Mouse (Mus musculus) embryonic stem cell, embryonic (primary cell): ENCODE results near the gene Sphk2.

Source experiments
- CTCF ChIA-PET, 4 experiments: fragments of 300-600 bp in 2 of 4; fragments of 350-600 bp in 2 of 4; sonication (Branson Sonifier 250); formaldehyde crosslinking; loops; one replicate each; lab custom pipeline; 2022; ENCODE audit warnings: inconsistent platforms in 2 of 4; lab: Charles Lee
- POLR2A ChIA-PET, 4 experiments: fragments of 300-600 bp in 2 of 4; fragments of 350-600 bp in 2 of 4; sonication (Branson Sonifier 250); formaldehyde crosslinking; loops; one replicate each; lab custom pipeline; 2022; ENCODE audit warnings: antibody characterized with exemption in 4 of 4, inconsistent platforms in 1 of 4; lab: Charles Lee

Sphk2 gene

GRCm38 (mm10) chr7:45719738-45720412 is 2.1 kb upstream of the Sphk2 start:
- ChIA-PET CTCF (interaction anchor here (0.6 to 3.4 kb wide), 25 partner anchors 9 to 203 kb away, joined by 3 to 19 read pairs (median 5); partner anchors contain the start of genes Cyth2 (in 1 of the 4), Kdelr1 (in 1 of the 4) and Ntn5 (in 1 of the 4)), POLR2A (interaction anchor here (0.6 to 18.3 kb wide), 81 partner anchors 8 to 658 kb away, joined by 3 to 640 read pairs (median 5); partner anchors contain the start of genes Dbp (in 4 of the 4), Cyth2 (in 3 of the 4), Ftl1 (in 3 of the 4) and Kdelr1 (in 3 of the 4))

- ChIA-PET POLR2A (interaction anchor here (0.7 to 18.3 kb wide), 91 partner anchors 9 to 323 kb away, joined by 3 to 640 read pairs (median 8); partner anchors contain the start of genes Dbp (in 4 of the 4), Cyth2 (in 3 of the 4), Ntn5 (in 3 of the 4) and Car11 (in 2 of the 4)), CTCF (interaction anchor here in 2 of 4 experiments (1.1 to 3.4 kb wide), 5 partner anchors 10 to 68 kb away, joined by 3 to 19 read pairs (median 6); no protein-coding TSS in a partner anchor)
These were observed 1.4 kb upstream of the Sphk2 start for GRCm38 (mm10) chr7:45719180-45719579.

GRCm38 (mm10) chr7:45718331-45718730 is 529 bp upstream of the Sphk2 start:
- POLR2A ChIA-PET: interaction anchor here (0.6 to 18.3 kb wide), 165 partner anchors 9 to 1285 kb away, joined by 3 to 640 read pairs (median 6); partner anchors contain the start of genes Cyth2 (in 4 of the 4), Dbp (in 4 of the 4), Ccdc114 (in 3 of the 4) and Ftl1 (in 3 of the 4)
- CTCF ChIA-PET: interaction anchor here in 3 of 4 experiments (0.6 to 3.4 kb wide), 9 partner anchors 9 to 262 kb away, joined by 3 to 19 read pairs (median 4); partner anchors contain the start of gene Ntn5 (in 1 of the 3)

GRCm38 (mm10) chr7:45716952-45717917 is 567 bp downstream of the Sphk2 start:
- CTCF ChIA-PET: interaction anchor here in 3 of 4 experiments (0.6 to 2.0 kb wide), 11 partner anchors 9 to 1203 kb away, joined by 3 to 10 read pairs (median 4); partner anchors contain the start of genes Lmtk3 (in 1 of the 3) and Ntn5 (in 1 of the 3)
- POLR2A ChIA-PET: interaction anchor here (0.5 to 18.3 kb wide), 195 partner anchors 10 to 1284 kb away, joined by 3 to 640 read pairs (median 5); partner anchors contain the start of genes Cyth2 (in 4 of the 4), Dbp (in 4 of the 4), Ccdc114 (in 3 of the 4) and Ftl1 (in 3 of the 4)

- ChIA-PET CTCF (interaction anchor here in 3 of 4 experiments (0.5 to 1.7 kb wide), 6 partner anchors 33 to 1204 kb away, joined by 3 to 7 read pairs (median 4); partner anchors contain the start of genes Lmtk3 (in 1 of the 3) and Ntn5 (in 1 of the 3)), POLR2A (interaction anchor here (0.5 to 18.3 kb wide), 34 partner anchors 9 to 411 kb away, joined by 3 to 640 read pairs (median 10); partner anchors contain the start of genes Dbp (in 4 of the 4), Ftl1 (in 3 of the 4), Car11 (in 2 of the 4) and Cyth2 (in 2 of the 4))
These were observed 1.3 kb downstream of the Sphk2 start for GRCm38 (mm10) chr7:45716460-45716857.

GRCm38 (mm10) chr7:45715741-45716459 is 1.9 kb downstream of the Sphk2 start:
- ChIA-PET POLR2A (interaction anchor here (0.7 to 18.3 kb wide), 49 partner anchors 8 to 731 kb away, joined by 3 to 640 read pairs (median 4); partner anchors contain the start of genes Dbp (in 4 of the 4), Ftl1 (in 3 of the 4), Spaca4 (in 3 of the 4) and Car11 (in 2 of the 4)), CTCF (interaction anchor here in 3 of 4 experiments (0.5 to 1.1 kb wide), 6 partner anchors 15 to 1066 kb away, joined by 3 to 6 read pairs (median 4); no protein-coding TSS in a partner anchor)

- CTCF ChIA-PET: interaction anchor here in 2 of 4 experiments (0.6 to 1.1 kb wide), 8 partner anchors 16 to 480 kb away, joined by 3 to 11 read pairs (median 3); no protein-coding TSS in a partner anchor
These were observed 2.6 kb downstream of the Sphk2 start, which contains the start of gene Rpl18 for GRCm38 (mm10) chr7:45715090-45715708. Gene Rpl18, plus strand, starts transcription at chr7:45715457.

GRCm38 (mm10) chr7:45714630-45715089 is 3.1 kb downstream of the Sphk2 start:
- CTCF ChIA-PET: interaction anchor here in 2 of 4 experiments (0.5 to 1.1 kb wide), 7 partner anchors 27 to 480 kb away, joined by 3 to 11 read pairs (median 4); no protein-coding TSS in a partner anchor
- POLR2A ChIA-PET: interaction anchor here (0.7 to 18.3 kb wide), 63 partner anchors 10 to 865 kb away, joined by 3 to 640 read pairs (median 4); partner anchors contain the start of genes Dbp (in 4 of the 4), Ftl1 (in 3 of the 4), Plekha4 (in 3 of the 4) and Ppp1r15a (in 3 of the 4)

More at GRCm38 (mm10) chr7:45715090-45715708, 2.6 kb downstream of the Sphk2 start, which contains the start of gene Rpl18:
- POLR2A ChIA-PET: interaction anchor here (0.7 to 18.3 kb wide), 67 partner anchors 9 to 865 kb away, joined by 3 to 640 read pairs (median 3); partner anchors contain the start of genes Dbp (in 4 of the 4), Ftl1 (in 3 of the 4), Plekha4 (in 3 of the 4) and Ppp1r15a (in 3 of the 4)

GRCm38 (mm10) chr7:45713881-45714520 is 3.8 kb downstream of the Sphk2 start:
- ChIA-PET POLR2A (interaction anchor here in 2 of 4 experiments (1.0 to 18.3 kb wide), 9 partner anchors 10 to 347 kb away, joined by 3 to 640 read pairs (median 9); partner anchors contain the start of genes Car11 (in 2 of the 2), Dbp (in 2 of the 2), Ftl1 (in 1 of the 2) and Ppfia3 (in 1 of the 2)), CTCF (interaction anchor here in 1 of 4 experiments (0.5 kb wide), 1 partner anchor 134 kb away, joined by 4 read pairs; no protein-coding TSS in a partner anchor)

- CTCF ChIA-PET: no interaction called here
- POLR2A ChIA-PET: interaction anchor here in 2 of 4 experiments (0.6 to 18.3 kb wide), 8 partner anchors 8 to 253 kb away, joined by 3 to 640 read pairs (median 4); partner anchors contain the start of genes Car11 (in 1 of the 2), Dbp (in 1 of the 2), Fam83e (in 1 of the 2) and Ftl1 (in 1 of the 2)
These were observed 4.4 kb downstream of the Sphk2 start for GRCm38 (mm10) chr7:45713396-45713795.

GRCm38 (mm10) chr7:45712022-45712757 is 5.6 kb downstream of the Sphk2 start:
- ChIA-PET POLR2A (interaction anchor here in 2 of 4 experiments (0.5 to 18.3 kb wide), 10 partner anchors 8 to 252 kb away, joined by 3 to 640 read pairs (median 3); partner anchors contain the start of genes Car11 (in 1 of the 2), Dbp (in 1 of the 2), Fam83e (in 1 of the 2) and Ftl1 (in 1 of the 2)), CTCF (interaction anchor here in 1 of 4 experiments (0.6 kb wide), 1 partner anchor 172 kb away, joined by 3 read pairs; no protein-coding TSS in a partner anchor)

GRCm38 (mm10) chr7:45711316-45712021 is 6.3 kb downstream of the Sphk2 start:
- ChIA-PET CTCF (no interaction called here), POLR2A (interaction anchor here in 2 of 4 experiments (0.7 to 18.3 kb wide), 12 partner anchors 7 to 271 kb away, joined by 3 to 640 read pairs (median 3); partner anchors contain the start of genes Fam83e (in 2 of the 2), Rpl18 (in 2 of the 2), Spaca4 (in 2 of the 2) and Sphk2 (in 2 of the 2))
